Mouse (Mus musculus): Measurements from ENCODE around the gene 4930402K13Rik. TPM values are rescaled to one million over a fixed set of nuclear protein-coding genes. Genes with fewer than 3 reads are reported as not detected.
"Not testable (repeated sequence)": the region's sequence is repeated elsewhere in the genome, so short reads cannot be mapped to it uniquely, and the experiment has no call there.

Gene 4930402K13Rik
- not detected for total RNA-seq (2021)

DNA sequence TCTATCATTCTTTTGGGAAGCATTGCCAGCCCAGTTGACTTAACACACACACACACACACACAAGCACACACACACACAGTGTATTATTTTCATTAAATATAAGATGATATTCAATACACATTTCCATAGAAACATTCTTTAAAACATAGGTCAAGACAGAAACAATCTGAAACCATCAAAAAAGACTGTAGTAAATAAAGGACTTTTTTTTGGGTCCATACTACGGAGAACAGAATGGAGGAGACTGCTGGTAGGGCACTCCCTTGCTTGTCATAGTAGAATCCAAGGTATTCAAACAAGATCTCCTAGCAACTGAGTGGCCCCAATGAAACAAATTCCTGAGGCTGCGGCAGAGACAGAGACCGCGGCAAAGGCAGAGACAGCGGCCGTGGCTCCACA lies at the start of gene 4930402K13Rik:
4930402K13Rik (plus strand) TSS at position 301 of the 400 bp plus-strand sequence.
- DNase-seq, result no peak

DNA sequence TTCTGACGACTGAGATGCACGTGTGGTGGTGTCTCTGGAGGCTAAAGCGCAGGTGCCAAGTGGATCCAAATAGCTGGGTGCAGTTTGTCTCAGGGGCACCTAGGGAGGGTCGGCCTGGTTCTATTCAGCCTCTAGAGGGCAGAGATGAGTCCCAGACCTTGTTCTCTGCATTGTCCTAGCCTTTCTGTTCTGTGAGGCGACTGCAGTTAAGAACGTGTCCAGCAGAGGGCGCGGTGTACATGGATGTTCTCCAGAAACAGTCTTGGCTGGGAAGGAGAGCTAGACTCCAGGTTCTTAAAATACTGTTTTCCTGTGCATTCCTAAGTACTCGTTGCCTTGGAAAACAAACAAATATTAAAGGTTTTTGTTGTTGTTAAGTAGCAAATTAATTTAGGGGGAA lies 43.4 kb upstream of the 4930402K13Rik start:
- DNase-seq, result peak; percentile 87

DNA sequence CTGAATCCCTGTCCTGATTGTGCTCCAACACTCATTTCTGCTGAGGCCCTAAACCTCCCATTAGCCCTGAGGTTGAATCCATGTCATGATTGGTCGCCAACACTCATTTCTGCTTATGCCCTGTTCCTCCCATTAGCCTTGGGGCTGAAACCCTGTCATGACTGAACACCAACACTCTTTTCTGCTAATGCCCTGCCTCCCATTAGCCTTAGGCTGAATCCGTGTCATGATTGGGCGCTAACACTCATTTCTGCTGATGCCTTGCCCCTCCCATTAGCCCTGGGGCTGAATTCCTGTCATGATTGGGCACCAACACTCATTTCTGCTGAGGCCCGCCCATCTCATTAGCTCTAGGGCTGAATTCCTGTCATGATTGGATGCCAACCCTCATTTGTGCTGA lies 42.3 kb upstream of the 4930402K13Rik start:
- DNase-seq, result no peak

DNA sequence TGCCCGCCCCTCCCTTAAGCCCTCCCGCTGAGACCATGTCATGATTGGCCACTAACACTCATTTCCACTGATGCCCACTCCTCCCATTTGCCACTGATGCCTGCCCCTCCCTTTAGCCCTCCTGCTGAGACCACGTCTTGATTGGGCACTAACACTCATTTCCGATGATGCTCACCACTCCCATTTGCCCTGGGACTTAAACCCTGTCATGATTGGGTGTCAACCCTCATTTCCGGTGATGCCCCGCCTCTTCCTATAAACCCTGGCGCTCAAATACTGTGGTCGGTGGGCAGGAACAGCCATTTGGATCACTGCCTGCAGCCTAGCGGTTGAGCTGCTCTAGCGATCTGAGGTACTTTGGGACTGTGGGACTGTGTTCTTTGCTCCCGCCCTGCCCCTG lies 41.6 kb upstream of the 4930402K13Rik start, which contains the start of gene Fthl17f:
Fthl17f (plus strand) TSS at position 301 of the 400 bp plus-strand sequence.
- not testable (repeated sequence) for DNase-seq

DNA sequence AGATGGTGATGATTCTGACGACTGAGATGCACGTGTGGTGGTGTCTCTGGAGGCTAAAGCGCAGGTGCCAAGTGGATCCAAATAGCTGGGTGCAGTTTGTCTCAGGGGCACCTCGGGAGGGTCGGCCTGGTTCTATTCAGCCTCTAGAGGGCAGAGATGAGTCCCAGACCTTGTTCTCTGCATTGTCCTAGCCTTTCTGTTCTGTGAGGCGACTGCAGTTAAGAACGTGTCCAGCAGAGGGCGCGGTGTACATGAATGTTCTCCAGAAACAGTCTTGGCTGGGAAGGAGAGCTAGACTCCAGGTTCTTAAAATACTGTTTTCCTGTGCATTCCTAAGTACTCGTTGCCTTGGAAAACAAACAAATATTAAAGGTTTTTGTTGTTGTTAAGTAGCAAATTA lies 26.7 kb upstream of the 4930402K13Rik start:
- peak; percentile 43 for DNase-seq

DNA sequence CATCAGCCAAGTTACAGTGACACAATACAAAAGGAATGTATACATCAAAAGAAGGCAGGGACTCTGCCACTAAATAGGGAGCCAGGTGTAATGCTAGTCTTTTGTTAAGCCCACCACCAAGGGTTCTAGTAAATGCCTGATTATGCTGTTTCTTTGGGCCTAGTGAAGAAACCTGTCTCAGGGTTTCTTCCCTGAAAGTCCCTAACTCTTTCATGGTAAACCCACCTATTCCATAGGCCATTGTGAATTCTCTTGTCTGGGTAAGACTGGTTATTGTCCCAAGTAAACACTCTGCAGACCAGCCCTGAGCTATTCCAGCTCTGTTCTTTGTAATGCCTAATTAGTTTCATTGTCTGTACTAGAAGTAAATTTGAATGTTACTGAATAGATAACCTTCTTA lies 9.3 kb upstream of the 4930402K13Rik start:
- not testable (repeated sequence) for DNase-seq

DNA sequence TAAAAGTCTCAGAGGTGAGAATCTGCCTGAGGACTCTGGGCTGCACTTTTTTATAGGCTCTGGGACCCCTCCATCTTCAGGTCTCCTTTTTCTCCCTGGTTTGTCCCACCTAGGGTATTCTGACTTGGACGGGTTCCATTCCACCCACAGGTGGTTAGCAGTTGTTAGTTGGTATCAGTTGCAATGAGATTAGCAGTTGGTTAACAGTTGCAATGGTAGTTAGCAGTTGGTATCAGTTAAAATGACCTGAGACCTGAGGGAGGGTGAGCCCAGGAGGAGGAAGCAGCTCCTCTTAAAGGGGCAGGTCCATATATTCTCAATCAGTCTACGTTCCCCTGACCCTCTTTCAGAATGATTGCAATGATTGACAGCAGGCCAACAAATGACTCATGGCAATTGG lies 6.0 kb downstream of the 4930402K13Rik start:
- DNase-seq, result no peak

DNA sequence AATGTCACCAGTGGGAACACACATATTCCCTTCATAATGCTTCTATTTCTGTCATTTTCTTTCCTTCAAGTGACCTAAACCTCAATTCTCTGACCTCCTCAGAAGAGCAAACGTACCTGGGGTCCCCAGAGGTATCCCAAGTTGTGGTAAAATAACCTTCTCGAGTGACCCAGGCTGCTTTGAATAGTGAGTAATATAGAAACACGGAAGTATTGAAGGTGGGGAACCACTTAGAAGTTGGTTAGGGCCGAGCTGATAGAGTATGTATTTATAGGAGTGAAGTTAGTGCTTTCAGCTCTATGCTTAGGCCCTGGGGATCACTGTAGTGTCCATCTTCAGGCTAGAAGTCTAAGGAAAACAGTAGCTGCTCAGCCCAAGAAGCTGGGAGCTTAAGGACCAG lies 20.6 kb downstream of the 4930402K13Rik start:
- no peak for DNase-seq

DNA sequence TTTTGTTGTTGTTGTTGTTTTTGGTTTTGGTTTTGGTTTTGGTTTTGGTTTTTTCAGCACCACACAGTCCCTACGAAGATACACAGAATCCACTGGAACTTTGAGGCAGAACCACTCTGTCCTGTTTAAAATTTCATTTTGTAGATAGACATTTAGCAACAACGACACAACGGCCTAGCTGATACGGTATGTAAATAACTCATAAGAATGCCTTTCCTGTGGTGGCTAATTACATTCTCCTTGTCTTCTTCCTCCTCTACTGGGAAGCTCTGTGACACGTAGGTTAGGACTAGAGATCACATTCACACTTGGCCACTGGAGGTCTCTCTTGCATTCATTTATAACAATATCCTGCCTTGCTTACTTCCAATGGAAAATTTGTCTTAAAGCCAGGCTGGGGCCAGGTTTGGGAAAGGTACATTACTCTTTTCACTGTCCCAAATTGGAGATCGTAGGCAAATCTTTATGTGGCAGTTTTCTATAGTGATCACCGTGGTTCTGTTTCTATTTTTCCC lies 24.0 kb downstream of the 4930402K13Rik start:
- DNase-seq, result peak; percentile 11

DNA sequence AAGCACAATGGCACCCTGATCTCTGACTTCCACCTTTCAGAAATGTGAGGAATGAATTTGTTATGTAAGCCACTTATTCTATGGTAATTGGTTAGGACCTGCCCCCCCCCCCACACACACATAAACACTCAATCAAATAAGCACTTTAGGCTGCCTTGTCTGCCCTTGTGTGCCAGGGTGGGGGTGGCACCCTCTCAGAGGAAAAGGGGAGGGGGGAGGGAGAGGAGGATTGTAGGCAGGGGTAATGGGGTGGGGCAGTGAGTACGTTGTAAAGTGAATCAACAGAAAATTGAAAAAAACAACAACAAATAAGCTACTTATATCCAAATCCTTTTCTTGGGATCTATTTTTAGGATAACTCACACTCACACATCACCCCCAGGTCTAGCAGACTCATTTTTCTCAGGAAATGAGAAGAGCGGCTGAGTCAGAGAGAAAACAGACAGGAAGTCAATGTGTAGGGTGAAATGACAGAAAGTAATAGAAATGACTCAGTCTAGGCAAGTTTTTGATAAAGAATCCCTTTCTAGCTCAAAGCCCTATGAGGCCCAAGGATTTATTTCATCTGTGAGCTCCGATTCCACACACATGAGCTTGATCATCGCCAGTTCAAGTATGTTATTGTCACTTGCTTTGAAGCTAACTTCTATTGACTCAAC lies 35.1 kb downstream of the 4930402K13Rik start:
- no peak for DNase-seq

DNA sequence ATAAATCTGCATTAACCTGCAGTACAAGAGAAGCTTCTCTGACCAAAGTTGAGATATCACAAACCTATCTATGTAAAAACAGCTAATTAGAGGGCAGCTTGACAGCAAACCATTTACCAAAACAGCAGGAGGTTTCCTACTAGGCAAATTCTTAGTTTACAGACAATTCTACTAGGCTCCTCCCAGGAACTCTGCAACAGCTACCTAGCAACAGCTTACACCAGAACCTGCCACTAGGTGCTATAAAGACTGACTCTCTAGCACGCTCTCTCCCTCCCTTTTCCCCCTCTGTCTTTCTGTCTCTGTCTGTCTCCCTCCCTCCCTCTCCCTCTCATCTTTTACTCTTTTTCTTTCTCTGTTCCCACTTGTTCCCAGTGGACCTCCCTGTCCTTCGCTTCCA lies 38.3 kb downstream of the 4930402K13Rik start:
- no peak for DNase-seq

Other genes with a start within 250 kb of the 4930402K13Rik start
- gene Gm5751, start 230.3 kb upstream of the 4930402K13Rik start, total RNA-seq (2021), result not detected
- gene B630019K06Rik, start 212.2 kb upstream of the 4930402K13Rik start, total RNA-seq (2021), result 1 to 10 TPM; 1.8 to 2.0 TPM
- gene Fthl17b, start 141.6 kb upstream of the 4930402K13Rik start, total RNA-seq (2021), result not detected
- gene Fthl17c, start 128.0 kb upstream of the 4930402K13Rik start, total RNA-seq (2021), result not detected
- gene Fthl17d, start 117.8 kb upstream of the 4930402K13Rik start, total RNA-seq (2021), result not detected
- not detected for gene Fthl17e, start 71.1 kb upstream of the 4930402K13Rik start, total RNA-seq (2021)
- gene Fthl17f, start 41.5 kb upstream of the 4930402K13Rik start, total RNA-seq (2021), result not detected
- 1 to 10 TPM; 4.0 to 5.7 TPM for gene Lancl3, start 95.3 kb downstream of the 4930402K13Rik start, total RNA-seq (2021)
- gene Gm14862, start 152.3 kb downstream of the 4930402K13Rik start, total RNA-seq (2021), result not detected
- gene Xk, start 168.2 kb downstream of the 4930402K13Rik start, total RNA-seq (2021), result 1 to 10 TPM; 4.6 to 4.9 TPM
- gene H2al1m, start 179.2 kb downstream of the 4930402K13Rik start, total RNA-seq (2021), result 1 to 10 TPM in 1 of 2 experiments, under 1 TPM in 1; 0.76 to 1.1 TPM
- gene H2al1k, start 246.1 kb downstream of the 4930402K13Rik start, total RNA-seq (2021), result not detected

Data from heart, postnatal 4 days (tissue).